Mouse (Mus musculus): ENCODE measurements around the gene Rab37. TPM values are rescaled to one million over a fixed set of nuclear protein-coding genes. Genes with fewer than 3 reads are reported as not detected.

Rab37 gene
- polyA plus RNA-seq, 1 experiment: 0.07 TPM

GRCm38 (mm10) chr11:115054537-115054936, 36.7 kb upstream of the Rab37 start:
- Histone ChIP-seq H3K4me3 (ENCODE audit: insufficient read depth, poor library complexity, severe bottlenecking) (no peak overlapping the region), H3K27me3 (ENCODE audit: control insufficient read depth, insufficient read depth, insufficient read length) (no peaks in the 10 kb centered on the region), H3K79me2 (ENCODE audit: control insufficient read depth, insufficient read depth) (no peaks in the 10 kb centered on the region), H3ac (ENCODE audit: control insufficient read depth, insufficient read length, low read depth) (no peak overlapping the region), H3K36me3 (ENCODE audit: control insufficient read depth, insufficient read depth) (no peaks in the 10 kb centered on the region), H3K79me3 (ENCODE audit: low read depth) (no peaks in the 10 kb centered on the region)
- TF ChIP-seq FOSL1 (IDR thresholded peaks at IDR 0.05; ENCODE audit: insufficient read depth, low read length, poor library complexity, severe bottlenecking) (no peak), MYOG (IDR thresholded peaks at IDR 0.05; ENCODE audit: control insufficient read depth, extremely low read depth, insufficient read length) (no peak), CEBPB (IDR thresholded peaks at IDR 0.05; ENCODE audit: low read depth) (no peak), USF1 (IDR thresholded peaks at IDR 0.05; ENCODE audit: low read depth) (no peak), MAX (IDR thresholded peaks at IDR 0.05) (no peak), MYOD1 (IDR thresholded peaks at IDR 0.05; ENCODE audit: control insufficient read depth, insufficient read length, low read depth) (no peak), CTCF (IDR thresholded peaks at IDR 0.05; ENCODE audit: control insufficient read depth, insufficient read depth, insufficient read length) (no peak)

- no peak overlapping the region for H3ac ChIP-seq (ENCODE audit: control insufficient read depth, insufficient read length, low read depth)
- no peak for TF ChIP-seq MAX (IDR thresholded peaks at IDR 0.05)
- TF ChIP-seq USF1 (IDR thresholded peaks at IDR 0.05; ENCODE audit: low read depth): no peak
- no peak for TF ChIP-seq CTCF (IDR thresholded peaks at IDR 0.05; ENCODE audit: control insufficient read depth, insufficient read depth, insufficient read length)
- no peak for TF ChIP-seq CEBPB (IDR thresholded peaks at IDR 0.05; ENCODE audit: low read depth)
- TF ChIP-seq MYOD1 (IDR thresholded peaks at IDR 0.05; ENCODE audit: control insufficient read depth, insufficient read length, low read depth): no peak
- no peak for TF ChIP-seq MYOG (IDR thresholded peaks at IDR 0.05; ENCODE audit: control insufficient read depth, extremely low read depth, insufficient read length)
- no peak for TF ChIP-seq FOSL1 (IDR thresholded peaks at IDR 0.05; ENCODE audit: insufficient read depth, low read length, poor library complexity, severe bottlenecking)
- H3K36me3 ChIP-seq (ENCODE audit: control insufficient read depth, insufficient read depth): no peaks in the 10 kb centered on the region
Measured at GRCm38 (mm10) chr11:115058701-115059100, 32.5 kb upstream of the Rab37 start.

GRCm38 (mm10) chr11:115059797-115060196, 31.4 kb upstream of the Rab37 start:
- no peak for TF ChIP-seq MAX (IDR thresholded peaks at IDR 0.05)
- Histone ChIP-seq H3K36me3 (ENCODE audit: control insufficient read depth, insufficient read depth) (no peaks in the 10 kb centered on the region), H3K27me3 (ENCODE audit: control insufficient read depth, insufficient read depth, insufficient read length) (no peaks in the 10 kb centered on the region), H3K79me2 (ENCODE audit: control insufficient read depth, insufficient read depth) (no peaks in the 10 kb centered on the region), H3K79me3 (ENCODE audit: low read depth) (no peaks in the 10 kb centered on the region), H3ac (ENCODE audit: control insufficient read depth, insufficient read length, low read depth) (no peak overlapping the region), H3K4me3 (ENCODE audit: insufficient read depth, poor library complexity, severe bottlenecking) (no peak overlapping the region)

More at GRCm38 (mm10) chr11:115058701-115059100, 32.5 kb upstream of the Rab37 start:
- H3K27me3 ChIP-seq (ENCODE audit: control insufficient read depth, insufficient read depth, insufficient read length): no peaks in the 10 kb centered on the region
- no peak overlapping the region for H3K4me3 ChIP-seq (ENCODE audit: insufficient read depth, poor library complexity, severe bottlenecking)
- no peaks in the 10 kb centered on the region for H3K79me3 ChIP-seq (ENCODE audit: low read depth)
- H3K79me2 ChIP-seq (ENCODE audit: control insufficient read depth, insufficient read depth): no peaks in the 10 kb centered on the region

GRCm38 (mm10) chr11:115062077-115062476, 29.2 kb upstream of the Rab37 start, which contains the start of gene Cd300e:
TSS of gene Cd300e (minus strand) at chr11:115062177.
- H3K4me3 ChIP-seq (ENCODE audit: insufficient read depth, poor library complexity, severe bottlenecking): no peak within 1 kb of the TSS
- H3K79me3 ChIP-seq (ENCODE audit: low read depth): no peaks in the 10 kb centered on the region
- H3K79me2 ChIP-seq (ENCODE audit: control insufficient read depth, insufficient read depth): no peaks in the 10 kb centered on the region

GRCm38 (mm10) chr11:115066768-115067167, 24.5 kb upstream of the Rab37 start:
- TF ChIP-seq MYOD1 (IDR thresholded peaks at IDR 0.05; ENCODE audit: control insufficient read depth, insufficient read length, low read depth): no peak
- no peak for TF ChIP-seq MYOG (IDR thresholded peaks at IDR 0.05; ENCODE audit: control insufficient read depth, extremely low read depth, insufficient read length)
- no peak for TF ChIP-seq CEBPB (IDR thresholded peaks at IDR 0.05; ENCODE audit: low read depth)
- TF ChIP-seq CTCF (IDR thresholded peaks at IDR 0.05; ENCODE audit: control insufficient read depth, insufficient read depth, insufficient read length): no peak
- TF ChIP-seq MAX (IDR thresholded peaks at IDR 0.05): no peak
- TF ChIP-seq FOSL1 (IDR thresholded peaks at IDR 0.05; ENCODE audit: insufficient read depth, low read length, poor library complexity, severe bottlenecking): no peak
- no peak for TF ChIP-seq USF1 (IDR thresholded peaks at IDR 0.05; ENCODE audit: low read depth)

More at GRCm38 (mm10) chr11:115062077-115062476, 29.2 kb upstream of the Rab37 start, which contains the start of gene Cd300e:
- Histone ChIP-seq H3ac (ENCODE audit: control insufficient read depth, insufficient read length, low read depth) (no peak within 1 kb of the TSS), H3K36me3 (ENCODE audit: control insufficient read depth, insufficient read depth) (no peaks in the 10 kb centered on the region), H3K27me3 (ENCODE audit: control insufficient read depth, insufficient read depth, insufficient read length) (no peaks in the 10 kb centered on the region)
- TF ChIP-seq MYOD1 (IDR thresholded peaks at IDR 0.05; ENCODE audit: control insufficient read depth, insufficient read length, low read depth) (no peak), CEBPB (IDR thresholded peaks at IDR 0.05; ENCODE audit: low read depth) (no peak), FOSL1 (IDR thresholded peaks at IDR 0.05; ENCODE audit: insufficient read depth, low read length, poor library complexity, severe bottlenecking) (no peak), CTCF (IDR thresholded peaks at IDR 0.05; ENCODE audit: control insufficient read depth, insufficient read depth, insufficient read length) (no peak), MYOG (IDR thresholded peaks at IDR 0.05; ENCODE audit: control insufficient read depth, extremely low read depth, insufficient read length) (no peak), MAX (IDR thresholded peaks at IDR 0.05) (no peak), USF1 (IDR thresholded peaks at IDR 0.05; ENCODE audit: low read depth) (no peak)

GRCm38 (mm10) chr11:115071015-115071551, 20.1 kb upstream of the Rab37 start:
- Histone ChIP-seq H3ac (ENCODE audit: control insufficient read depth, insufficient read length, low read depth) (peak overlapping the region; percentile 54), H3K36me3 (ENCODE audit: control insufficient read depth, insufficient read depth) (no peaks in the 10 kb centered on the region), H3K79me2 (ENCODE audit: control insufficient read depth, insufficient read depth) (no peaks in the 10 kb centered on the region), H3K4me3 (ENCODE audit: insufficient read depth, poor library complexity, severe bottlenecking) (no peak overlapping the region), H3K27me3 (ENCODE audit: control insufficient read depth, insufficient read depth, insufficient read length) (no peaks in the 10 kb centered on the region), H3K79me3 (ENCODE audit: low read depth) (no peaks in the 10 kb centered on the region)
- TF ChIP-seq MAX (IDR thresholded peaks at IDR 0.05): no peak
- no peak for TF ChIP-seq USF1 (IDR thresholded peaks at IDR 0.05; ENCODE audit: low read depth)
- no peak for TF ChIP-seq MYOG (IDR thresholded peaks at IDR 0.05; ENCODE audit: control insufficient read depth, extremely low read depth, insufficient read length)

More at GRCm38 (mm10) chr11:115066768-115067167, 24.5 kb upstream of the Rab37 start:
- Histone ChIP-seq H3K36me3 (ENCODE audit: control insufficient read depth, insufficient read depth) (no peaks in the 10 kb centered on the region), H3ac (ENCODE audit: control insufficient read depth, insufficient read length, low read depth) (no peak overlapping the region), H3K79me3 (ENCODE audit: low read depth) (no peaks in the 10 kb centered on the region), H3K4me3 (ENCODE audit: insufficient read depth, poor library complexity, severe bottlenecking) (no peak overlapping the region), H3K79me2 (ENCODE audit: control insufficient read depth, insufficient read depth) (no peaks in the 10 kb centered on the region), H3K27me3 (ENCODE audit: control insufficient read depth, insufficient read depth, insufficient read length) (no peaks in the 10 kb centered on the region)
